Mouse (Mus musculus): ENCODE measurements at regions not wholly inside any gene's neighbourhood (a gene's known extent, or its start where the extent isn't known, plus 50 kb on each side); places are given as distances from the start of the nearest gene placed in this dataset.

DNA sequence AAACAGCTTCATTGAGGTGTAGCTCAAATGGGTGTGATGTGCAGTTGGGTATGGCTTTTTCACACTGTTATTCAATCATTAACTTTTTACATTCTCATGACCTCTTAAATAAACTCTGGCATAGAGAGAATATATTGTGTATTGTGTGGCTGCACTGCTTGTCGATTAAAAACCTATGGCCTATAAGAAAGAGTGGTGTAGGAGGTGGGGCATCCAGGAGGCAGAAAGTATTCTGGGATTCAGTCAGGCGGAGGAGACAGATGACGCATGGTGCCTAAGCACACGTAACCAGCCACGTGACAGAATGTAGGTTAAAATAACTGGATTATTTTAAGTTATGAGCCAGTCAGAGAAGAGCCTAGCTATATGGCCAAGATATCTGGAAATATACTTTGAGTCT is 78.2 kb upstream of the Slc16a7 start:
- DNase-seq (ENCODE audit: low read depth): no peak

DNA sequence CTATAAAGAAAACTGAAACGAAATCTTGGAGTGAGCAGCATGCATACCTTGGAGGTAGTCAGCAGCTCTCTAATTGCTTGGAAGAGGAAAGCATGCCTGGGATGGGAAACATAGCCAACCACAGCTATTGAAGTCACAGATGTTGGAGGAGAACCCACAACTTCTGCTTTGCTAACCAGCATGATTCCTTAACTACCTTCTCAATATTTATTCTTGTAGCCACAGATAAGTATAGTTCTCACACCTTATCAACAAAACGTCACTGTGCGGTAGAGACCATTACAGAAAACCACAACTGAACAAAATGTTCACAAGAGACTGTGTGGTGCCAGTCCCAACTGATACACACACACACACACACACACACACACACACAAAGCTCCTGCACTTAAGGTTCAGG is 99.1 kb upstream of the Slc16a7 start:
- peak; percentile 4 for DNase-seq (ENCODE audit: low read depth)

DNA sequence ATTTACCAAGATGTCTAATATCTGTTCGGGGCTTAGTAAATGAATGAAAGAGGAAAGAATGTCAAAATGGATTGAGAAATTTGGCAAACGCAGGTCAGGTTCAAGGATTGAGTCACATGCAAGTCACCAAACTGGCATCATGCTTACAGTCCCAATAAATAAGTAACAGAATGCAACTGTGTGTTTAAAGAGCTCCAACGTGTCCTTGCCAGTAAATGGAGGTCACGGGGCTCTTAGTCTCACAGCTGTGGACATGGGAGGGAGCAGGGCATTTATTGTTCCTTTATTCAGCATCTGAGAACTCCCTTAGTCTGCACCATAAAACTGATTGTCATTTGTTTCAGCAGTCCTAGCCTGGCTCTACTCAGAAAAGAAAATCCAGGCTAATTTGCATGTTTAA is 101.1 kb upstream of the Slc16a7 start:
- no peak for DNase-seq (ENCODE audit: low read depth)

DNA sequence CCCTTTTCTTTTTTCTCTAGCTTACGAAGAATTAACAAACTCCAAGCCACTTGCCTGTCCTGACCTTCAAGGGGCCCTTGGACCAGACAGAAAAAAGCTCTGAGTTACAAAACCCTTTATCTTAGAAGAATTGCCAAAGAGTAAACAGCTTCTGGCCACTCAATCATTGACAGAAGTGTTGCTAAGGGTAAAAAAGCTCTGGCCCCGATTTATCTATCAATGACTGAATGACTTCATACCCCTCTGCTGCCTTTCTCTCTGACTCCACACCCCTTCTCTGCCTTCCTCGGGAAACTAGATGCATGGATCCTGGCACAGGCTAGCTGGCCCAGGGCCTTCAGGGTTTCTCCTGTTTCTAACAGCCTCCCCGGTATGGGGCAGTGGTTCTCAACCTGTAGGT is 105.2 kb upstream of the Slc16a7 start:
- no peak for DNase-seq (ENCODE audit: low read depth)

DNA sequence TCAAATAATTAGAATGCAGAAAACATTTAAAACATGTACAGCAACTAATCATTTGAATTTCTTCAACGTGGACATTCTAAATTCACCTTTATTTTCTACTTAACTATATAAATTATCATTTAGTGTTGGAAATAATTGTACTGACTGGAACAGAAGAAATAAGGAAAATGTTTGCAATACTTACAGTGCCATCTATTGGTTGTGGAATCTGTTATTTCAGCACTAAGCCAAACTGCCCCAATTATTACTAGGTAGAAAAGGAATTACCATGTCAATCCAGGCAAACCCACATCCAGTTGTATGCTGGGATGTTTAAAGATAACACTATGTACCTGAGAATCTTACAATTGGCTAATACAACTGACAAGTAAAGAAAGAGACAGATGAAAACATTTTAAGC is 109.1 kb upstream of the Slc16a7 start:
- DNase-seq (ENCODE audit: low read depth): no peak

DNA sequence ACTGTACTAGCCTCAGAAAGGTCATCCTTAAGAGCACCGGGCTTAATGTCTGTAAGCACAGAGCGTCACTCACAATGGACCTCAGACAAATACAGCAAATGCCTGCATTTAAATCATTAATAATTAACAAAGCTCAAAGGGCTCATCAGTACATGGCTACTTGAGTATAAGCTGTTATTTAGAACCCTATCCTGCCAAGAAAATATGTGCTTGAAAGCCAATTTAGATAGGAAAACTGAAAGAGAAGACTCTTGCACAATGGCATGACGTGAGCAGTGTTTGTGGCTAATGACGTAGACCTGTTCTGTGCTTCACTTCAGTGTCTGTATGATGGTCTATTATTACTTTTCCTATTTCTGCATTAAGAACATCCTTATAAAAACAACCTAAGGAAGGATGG is 111.1 kb upstream of the Slc16a7 start:
- DNase-seq (ENCODE audit: low read depth): no peak

DNA sequence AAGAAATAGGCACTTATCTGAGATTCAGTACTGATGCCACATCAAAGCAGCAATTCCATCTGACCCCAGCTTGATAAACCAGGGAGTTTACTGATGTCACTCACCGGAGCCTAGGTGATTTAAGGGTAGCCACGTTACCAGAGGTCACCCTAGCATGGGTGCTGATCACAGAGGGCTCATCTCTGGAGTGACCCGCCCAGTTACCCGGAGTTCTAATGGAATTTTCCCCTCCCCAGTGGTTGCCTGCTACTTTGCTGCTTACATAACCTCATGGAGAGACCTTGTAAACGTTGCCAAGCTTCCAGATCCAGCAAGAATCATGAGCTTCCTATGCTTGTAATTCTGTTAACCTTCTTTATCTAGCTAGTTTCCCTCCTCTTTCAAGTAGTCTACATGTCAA is 125.8 kb upstream of the Slc16a7 start:
- no peak for DNase-seq (ENCODE audit: low read depth)

DNA sequence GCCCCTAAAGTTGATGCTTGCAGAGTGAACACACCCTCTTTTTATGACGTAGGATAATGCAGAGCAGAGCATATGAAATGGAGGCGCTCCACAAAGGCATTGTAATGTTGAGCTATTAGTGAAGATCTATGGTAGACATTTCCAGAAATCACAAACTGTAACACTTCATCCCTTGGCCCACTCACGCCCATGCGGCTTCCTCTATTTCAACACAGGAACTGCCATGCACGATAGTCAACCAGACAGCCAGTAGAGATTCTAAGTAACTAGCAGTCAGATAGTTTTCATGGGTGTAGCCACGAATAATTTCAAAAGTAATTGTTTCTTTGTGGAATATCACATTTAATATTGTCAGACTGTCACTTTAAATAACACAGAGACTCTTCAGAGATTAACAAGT is 141.6 kb upstream of the Slc16a7 start:
- no peak for DNase-seq (ENCODE audit: low read depth)

DNA sequence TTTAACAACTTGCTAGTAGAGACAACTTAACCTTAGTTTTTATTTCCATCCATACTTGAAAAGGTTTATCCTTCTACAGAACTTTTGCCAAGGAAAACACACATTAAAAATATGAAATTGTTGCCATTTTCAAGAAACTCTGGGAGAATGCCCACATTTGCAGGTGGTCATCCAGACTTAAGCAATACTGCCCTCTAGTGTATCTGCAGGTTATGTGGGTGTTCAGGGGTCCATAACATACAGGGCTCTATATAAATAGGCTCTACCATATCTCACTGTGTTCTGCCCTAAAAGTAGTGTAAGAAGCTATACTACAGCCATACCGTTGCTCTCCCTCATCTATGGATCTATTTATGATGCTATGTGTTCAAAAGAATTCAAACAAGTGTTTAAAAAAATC is 149.1 kb upstream of the Slc16a7 start:
- DNase-seq (ENCODE audit: low read depth): peak; percentile 8

DNA sequence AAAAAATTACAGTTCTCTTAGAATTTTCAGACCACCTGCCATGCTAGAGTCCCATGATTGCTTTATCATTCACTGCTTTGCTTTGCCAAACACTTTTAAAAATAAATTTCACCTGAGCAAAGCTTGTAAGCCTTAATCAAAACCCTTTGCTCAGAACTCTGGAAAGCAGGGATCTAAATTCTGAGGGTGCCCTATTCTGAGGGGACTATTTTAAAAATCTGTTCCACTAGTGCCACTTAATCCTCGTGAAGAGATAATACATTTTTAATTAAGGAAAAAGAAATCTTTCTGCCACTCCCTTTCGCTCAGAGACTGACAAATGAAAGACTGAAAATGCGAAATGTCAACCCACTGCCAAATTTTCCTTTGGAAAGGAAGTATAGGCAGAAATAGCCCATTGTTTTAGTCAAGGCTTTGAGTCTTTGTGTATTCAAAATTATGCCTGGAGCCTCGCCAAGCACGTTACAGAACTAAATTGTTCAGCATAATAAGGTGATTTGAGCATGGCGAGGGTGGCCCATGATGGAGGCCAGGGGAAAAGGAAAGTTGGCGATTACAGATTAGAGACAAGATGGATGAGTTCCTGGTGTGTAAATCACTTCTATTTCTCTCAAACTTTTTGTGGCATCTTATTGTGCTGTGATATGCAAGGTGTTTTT is 197.4 kb upstream of the Slc16a7 start:
- no peak for DNase-seq (ENCODE audit: low read depth)

DNA sequence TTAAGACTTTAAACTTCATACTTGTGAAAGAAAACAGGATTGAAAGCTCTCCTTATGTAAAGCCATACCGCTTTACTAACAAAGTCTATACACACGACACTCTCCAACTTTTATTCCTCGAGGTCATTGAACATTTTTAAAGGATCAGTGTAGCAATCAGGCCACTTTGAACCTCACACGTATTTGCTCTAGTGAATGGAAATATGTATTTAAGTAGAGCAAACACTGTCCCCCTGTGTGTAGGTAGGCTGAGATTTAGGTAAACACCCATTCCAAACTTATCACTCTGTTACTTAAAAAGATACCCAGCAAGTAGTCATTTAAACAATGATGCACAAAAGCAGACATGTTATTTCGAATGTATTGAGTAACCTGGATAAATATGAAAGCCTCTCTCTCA is 203.7 kb upstream of the Slc16a7 start:
- DNase-seq (ENCODE audit: low read depth): no peak

DNA sequence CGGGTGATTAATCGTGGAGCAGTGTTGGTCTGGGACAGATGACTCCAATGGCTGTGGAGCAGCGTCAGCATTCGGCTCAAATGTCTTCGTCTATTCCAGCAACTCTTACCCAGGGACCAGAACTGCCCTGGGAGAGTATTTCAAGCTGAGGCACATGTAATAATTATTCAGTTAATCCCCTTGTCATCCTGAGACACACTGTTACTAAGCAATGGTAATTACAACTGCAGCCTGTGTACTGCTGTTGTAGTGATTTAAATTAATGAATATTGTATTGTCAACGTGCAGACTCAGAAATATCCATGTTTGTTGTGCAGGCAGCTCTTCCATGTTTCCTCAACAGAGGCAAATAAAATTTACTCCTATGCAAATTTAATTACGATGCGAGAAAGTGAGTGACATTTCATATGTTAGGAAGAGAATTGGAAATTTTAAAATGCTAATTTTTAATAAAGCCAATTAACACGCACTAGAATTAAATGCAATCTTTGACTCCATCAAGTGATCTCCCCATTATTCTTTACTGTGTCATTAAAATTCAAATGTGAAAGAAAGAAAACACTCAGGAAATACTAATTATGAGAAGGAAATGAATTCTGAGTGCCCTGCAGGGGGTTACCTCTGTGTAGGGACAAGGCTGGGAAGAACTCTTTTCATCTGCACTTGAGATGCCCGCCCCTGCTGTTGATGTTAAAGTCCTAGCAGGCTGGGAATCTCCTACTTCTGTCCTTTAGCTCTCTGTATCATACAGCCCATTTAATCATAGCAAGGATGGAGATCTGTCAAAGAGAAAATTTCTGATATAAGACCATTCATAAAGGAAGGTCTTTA is 218.7 kb upstream of the Slc16a7 start:
- DNase-seq (ENCODE audit: low read depth): no peak

DNA sequence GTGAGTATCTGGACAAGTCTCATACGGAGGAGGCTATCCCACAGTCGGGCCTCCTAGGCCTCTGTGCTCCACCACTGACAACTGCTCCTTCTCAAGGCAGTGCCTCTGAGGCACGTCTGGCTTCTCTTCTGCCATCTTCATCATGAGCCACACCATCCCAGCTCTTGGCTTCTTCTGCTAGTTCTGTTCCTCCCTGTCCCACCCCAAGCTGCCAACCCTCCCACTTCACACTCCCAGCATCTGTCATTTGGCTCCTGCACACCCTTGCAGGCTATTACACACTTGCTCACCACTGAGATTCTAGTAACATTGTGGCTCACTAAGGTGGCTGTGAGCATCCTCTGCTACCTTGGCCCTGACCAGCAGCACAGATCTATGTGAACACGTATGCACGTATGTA is 221.1 kb upstream of the Slc16a7 start:
- no peak for DNase-seq (ENCODE audit: low read depth)

DNA sequence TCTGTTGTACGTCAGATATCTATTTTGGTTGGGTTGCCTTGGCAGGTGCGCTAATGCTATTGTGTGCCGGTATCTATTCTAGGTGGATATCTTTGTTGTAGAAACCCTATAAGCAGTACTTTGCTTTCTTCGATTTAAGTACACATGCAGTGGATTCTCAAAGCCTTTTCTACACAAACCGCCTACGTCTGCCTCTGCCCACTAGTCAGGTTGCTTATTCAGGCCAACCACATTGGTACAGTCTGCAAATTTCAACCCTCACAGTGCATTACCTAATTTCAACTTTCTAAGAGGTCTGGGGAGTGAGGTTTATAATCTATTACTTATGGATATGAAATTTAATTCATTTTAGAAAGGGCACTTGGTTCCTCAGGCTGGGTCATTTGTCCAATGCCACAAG is 223.5 kb upstream of the Slc16a7 start:
- no peak for DNase-seq (ENCODE audit: low read depth)

DNA sequence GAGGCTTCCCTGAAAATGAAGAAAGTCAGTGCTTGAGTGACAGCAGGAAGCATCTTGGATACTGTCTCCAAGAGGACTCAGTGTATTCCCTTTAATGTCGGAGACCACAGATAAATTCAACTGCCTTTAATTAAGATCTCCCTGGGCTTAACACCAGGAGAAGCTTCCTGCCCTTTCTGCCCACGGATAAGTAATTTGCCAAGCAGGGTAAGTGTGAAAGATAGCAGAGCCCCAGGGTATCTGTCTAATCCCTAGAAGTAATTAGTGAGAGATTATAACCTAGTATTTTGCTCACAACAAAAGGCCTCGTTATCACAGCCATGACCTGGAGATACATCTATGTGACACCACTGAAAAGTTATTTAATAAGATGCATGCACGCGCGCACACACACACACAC is 232.1 kb upstream of the Slc16a7 start:
- no peak for DNase-seq (ENCODE audit: low read depth)

DNA sequence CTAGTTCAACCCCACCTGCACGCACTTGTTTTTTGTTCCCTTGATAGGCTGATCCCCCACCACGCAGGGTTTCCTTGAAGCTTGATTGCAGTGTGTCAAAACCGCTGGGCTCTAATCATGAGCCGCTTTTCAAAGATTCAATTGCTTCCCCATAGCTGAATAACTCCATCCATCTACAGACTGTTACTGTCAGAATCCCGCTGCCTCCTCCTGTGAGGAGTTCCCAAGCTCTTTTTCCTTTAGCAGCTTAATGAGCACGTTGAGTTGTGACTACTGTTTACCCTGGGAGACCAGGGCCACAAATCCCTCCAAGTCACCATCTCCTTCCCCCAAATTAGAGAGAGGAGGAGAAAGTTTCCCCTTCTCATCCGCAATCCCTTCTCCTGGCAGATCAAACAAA is 234.6 kb upstream of the Slc16a7 start:
- DNase-seq (ENCODE audit: low read depth): no peak

DNA sequence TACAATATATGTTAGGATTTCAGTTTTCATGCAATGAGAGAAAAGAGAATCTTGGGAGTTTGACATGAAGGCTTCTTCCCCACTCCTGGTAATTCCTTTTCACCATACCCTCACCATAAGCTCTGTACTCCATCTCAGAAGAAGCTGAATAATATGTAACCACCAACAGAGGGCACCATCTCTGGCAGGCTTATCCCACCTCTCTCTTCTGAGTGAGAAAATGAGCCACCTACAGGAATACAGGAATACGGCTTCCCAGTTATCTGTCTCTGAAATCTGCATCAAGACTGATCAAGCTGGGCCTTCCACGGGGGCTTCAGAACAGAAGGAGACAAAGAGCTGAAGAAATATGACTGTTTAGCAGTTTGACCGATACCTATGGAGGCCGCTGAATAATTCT is 278.6 kb upstream of the Slc16a7 start:
- DNase-seq (ENCODE audit: low read depth): no peak

DNA sequence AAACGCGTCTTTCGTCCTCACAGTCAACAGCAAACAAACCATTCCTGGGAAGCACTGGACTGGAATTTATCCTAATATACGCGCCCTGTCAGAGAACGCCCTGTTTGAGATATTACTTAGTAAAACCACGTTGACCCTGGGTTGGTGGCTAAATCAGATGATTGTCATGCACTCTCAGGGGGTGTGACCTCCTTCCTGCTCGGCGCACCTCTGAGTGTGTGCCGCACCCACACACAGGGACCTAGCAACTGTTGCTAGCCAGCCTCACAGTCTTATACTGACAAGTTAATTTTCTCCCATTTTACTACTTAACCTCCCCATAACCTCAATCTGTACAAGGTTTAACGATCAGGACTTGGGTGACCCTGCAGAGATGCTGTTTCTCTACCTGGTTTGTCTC is 284.4 kb upstream of the Slc16a7 start:
- no peak for DNase-seq (ENCODE audit: low read depth)

DNA sequence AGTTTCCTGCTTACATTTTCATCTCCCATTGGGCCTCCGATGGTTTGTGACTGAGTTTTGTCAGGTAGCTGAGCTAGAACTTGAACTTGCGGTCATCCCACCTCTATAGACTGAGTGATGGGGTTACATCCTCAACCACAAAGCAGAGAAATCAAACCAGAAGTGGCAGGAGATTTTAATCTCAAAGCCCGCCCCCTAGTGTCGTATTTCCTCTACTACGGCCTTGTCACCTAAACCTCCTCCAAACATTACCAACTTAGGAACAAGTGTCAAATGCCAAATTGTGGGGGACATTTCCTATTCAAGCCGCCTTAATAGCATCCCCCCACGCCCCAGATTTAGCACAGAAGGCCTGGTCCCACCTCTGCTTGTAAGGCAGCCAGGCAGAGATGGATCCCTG is 286.3 kb upstream of the Lrig3 start:
- no peak for DNase-seq (ENCODE audit: low read depth)

DNA sequence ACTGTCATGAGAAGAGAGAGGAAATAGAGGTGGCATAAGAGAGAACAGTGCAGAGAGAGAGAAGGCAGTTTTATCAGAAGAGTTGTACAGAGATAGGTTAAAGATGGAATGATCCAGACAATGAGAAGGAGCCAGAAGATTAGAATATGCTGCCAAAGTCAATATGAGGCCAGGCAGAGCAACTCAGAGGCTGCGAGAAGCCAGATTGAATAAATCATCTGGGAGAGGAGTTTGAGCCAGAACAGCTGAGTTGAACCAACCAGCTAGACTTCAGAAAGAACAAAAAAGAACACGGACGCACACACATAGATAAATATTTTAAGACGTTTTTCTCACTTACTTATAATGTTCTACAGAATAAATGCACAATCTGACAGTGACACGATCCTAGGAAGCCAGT is 280.8 kb upstream of the Lrig3 start:
- DNase-seq (ENCODE audit: low read depth): no peak

DNA sequence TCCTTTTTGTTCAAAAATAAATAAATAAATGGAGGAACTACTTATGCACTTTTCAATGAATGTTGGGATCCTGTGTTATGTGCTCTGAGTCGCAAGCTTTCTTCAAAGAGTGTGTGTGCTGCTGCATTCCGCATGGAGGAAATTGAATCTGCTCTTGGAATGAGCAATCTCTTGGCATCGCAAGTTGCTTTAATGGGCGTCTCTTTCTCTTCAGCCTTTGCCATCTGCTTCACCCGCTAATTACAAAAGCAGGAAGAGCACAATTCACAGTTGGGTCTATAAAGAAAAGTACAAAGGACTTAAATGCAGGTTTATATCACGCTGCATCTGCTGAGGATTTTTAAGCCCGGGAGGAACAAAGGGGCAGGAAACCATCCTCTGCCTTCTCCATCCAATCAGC is 272.5 kb upstream of the Lrig3 start:
- no peak for DNase-seq (ENCODE audit: low read depth)

DNA sequence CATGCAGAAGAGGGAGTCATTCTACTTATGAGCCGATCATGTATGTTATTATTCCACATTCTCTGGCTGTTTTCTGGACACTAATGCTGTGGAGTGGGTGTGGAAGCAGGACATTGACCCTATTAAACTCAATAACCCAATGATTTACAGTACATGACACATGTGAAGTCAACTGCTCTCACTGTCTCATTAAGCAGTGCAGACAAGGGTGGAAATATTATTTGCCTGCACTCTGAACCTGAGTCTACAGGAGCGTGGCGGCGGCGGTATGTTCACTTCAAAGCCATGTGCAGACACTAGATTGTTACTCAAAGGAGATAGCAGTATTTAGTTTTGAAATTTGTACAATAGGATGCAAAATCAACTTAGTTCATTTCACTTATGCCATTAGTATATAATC is 269.8 kb upstream of the Lrig3 start:
- DNase-seq (ENCODE audit: low read depth): no peak

DNA sequence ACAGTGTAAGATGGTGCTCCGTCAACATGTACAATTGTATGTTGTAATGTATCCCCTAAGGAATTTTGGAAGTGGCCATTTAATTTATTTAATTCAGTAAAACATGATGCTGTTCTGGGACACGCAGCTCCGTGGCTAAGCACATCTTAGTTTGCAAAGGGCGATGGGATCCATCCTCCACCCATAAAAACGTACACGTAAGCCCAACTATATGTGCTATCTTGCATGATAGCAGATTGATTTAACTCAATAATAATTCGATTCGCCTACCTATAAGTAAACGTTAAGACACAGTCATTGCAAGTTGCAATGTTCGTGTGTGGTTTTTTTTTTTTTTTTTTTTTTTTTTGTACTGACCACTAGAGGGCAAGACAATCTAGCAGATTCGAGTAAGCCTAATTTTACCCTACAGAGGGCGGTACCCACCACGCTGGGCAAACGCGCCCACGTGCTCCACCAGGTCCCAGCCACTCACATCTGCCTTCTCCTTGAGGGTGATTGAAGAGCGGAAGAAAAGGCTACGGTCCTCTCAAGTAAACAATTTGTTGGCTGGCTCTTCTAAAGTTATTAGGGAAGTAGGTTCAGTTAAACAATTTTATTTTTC is 240.8 kb upstream of the Lrig3 start:
- peak; percentile 32 for DNase-seq (ENCODE audit: low read depth)
